Mouse (Mus musculus) spleen, postnatal 4 days (tissue): ENCODE data around the gene Numa1.
"Not testable (repeated sequence)": the region's sequence is repeated elsewhere in the genome, so short reads cannot be mapped to it uniquely, and the experiment has no call there.

ENCODE experiments used
- DNase-seq, 2 experiments: peaks; one replicate each; pipeline ENCODE4 v3.0.0; 2022; ENCODE audit warnings: low spot score in 2 of 2

Numa1 gene

GRCm38 (mm10) chr7:101985081-101985480 is 51.2 kb downstream of the Numa1 start:
- no peak for DNase-seq

DNA sequence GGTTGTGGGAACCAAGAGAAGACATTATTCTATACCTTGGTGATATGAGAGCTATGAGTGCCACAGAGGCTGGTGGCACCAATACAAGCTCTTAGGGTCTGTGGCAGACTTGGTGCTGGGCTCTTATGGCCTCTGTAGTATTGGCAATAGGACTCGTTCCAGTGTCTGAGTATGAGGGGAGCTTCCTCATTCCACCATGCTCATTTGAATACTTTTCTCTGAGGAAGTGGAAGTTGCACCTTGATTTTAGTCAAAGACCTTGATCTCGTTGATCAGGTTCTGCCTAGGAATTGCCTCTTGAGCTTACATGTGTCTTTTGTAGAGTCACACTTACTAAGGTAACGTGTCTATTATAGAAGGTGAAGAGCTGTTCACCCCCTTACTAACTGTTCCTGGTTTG is 60.3 kb downstream of the Numa1 start:
- DNase-seq = no peak

GRCm38 (mm10) chr7:101998194-101998927 is 64.5 kb downstream of the Numa1 start:
- DNase-seq = peak; percentile 78 to 92

GRCm38 (mm10) chr7:101999461-102000151 is 65.7 kb downstream of the Numa1 start:
- DNase-seq = peak in 1 of 2 experiments; percentile 59

DNA sequence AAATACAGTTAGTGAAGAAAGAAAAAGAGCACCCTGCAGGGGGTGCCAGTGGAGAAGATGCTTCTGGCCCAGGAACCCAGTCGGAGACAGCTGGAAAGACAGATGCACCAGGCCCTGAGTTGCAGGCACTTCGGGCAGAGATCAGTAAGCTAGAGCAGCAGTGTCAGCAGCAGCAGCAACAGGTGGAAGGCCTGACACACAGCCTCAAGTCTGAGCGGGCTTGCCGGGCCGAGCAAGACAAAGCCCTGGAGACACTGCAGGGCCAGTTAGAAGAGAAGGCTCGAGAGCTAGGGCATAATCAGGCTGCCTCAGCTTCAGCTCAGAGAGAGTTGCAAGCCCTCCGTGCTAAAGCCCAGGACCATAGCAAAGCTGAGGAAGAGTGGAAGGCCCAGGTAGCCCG is 66.4 kb downstream of the Numa1 start:
- DNase-seq = peak in 1 of 2 experiments; percentile 55

DNA sequence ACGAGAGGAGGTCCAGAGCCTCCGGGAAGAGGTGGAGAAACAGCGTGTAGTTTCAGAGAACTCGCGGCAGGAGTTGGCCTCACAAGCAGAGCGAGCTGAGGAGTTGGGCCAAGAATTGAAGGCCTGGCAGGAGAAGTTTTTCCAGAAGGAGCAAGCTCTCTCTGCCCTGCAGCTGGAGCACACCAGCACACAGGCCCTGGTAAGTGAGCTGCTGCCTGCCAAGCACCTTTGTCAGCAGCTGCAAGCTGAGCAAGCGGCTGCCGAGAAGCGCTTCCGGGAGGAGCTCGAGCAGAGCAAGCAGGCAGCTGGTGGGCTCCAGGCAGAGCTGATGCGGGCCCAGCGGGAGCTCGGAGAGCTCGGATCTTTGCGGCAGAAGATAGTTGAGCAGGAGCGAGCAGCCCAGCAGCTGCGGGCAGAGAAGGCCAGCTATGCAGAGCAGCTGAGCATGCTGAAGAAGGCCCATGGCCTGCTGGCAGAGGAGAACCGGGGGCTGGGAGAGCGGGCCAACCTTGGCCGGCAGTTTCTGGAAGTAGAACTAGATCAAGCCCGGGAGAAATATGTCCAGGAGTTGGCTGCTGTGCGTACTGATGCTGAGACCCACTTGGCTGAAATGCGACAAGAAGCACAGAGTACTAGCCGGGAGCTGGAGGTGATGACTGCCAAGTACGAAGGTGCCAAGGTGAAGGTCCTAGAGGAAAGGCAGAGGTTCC is 67.2 kb downstream of the Numa1 start:
- peak in 1 of 2 experiments; percentile 58 for DNase-seq

DNA sequence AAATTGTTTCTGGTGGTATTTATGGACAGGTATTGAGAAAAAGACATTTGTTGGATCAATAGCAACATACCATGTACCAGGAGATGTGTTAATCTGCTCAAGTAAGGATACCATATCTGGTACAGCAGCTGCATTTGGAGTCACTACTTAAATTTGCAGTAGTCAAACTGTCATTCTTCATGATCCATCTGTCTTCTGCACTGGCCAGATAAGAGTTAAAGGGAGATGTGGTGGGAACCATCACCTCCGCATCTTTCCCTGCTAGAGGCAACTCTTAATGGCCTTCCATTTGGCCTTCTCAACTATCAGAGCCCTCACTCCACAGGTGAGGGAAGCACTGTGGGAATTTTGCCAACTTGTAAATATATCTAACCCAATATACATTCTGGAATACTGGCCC is 72.6 kb downstream of the Numa1 start:
- no peak for DNase-seq

- DNase-seq = no peak
Observed at GRCm38 (mm10) chr7:102011855-102012254, 77.9 kb downstream of the Numa1 start.

DNA sequence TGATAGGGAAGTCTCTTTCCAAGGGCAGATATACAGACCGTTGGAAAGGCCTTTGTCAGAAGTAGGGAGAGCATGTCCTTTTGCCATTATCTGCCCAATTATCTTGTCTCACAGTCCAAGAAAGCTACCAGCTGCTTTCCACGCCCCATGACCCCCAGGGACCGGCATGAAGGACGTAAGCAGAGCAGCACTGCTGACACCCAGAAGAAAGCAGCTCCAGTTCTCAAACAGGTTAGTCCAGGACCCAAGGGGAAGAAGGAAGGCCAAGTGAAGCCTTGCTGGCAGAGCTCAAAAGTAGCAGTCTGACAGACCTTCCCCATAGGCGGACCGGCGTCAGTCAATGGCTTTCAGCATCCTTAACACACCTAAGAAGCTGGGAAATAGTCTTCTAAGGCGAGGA is 79.5 kb downstream of the Numa1 start:
- no peak for DNase-seq

DNA sequence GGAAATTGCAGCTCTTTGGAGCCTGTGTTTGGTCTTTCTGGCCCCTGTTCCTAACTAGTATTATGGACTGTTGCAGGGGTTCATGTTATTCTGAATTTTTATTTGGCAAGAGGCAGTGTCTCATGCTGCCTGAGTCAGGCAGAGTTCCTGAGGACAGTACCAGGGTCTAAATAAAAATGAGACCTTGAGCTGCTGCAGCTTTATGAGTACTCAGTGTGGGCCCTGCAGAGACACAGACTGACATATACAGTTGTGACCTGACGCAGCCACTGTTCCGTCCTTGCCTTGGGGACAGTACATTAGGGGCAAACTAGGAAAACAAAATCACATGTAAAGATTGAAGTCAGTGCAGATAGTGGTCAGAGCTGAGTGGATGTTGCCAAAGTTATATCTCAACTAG is 81.1 kb downstream of the Numa1 start:
- no peak for DNase-seq

DNA sequence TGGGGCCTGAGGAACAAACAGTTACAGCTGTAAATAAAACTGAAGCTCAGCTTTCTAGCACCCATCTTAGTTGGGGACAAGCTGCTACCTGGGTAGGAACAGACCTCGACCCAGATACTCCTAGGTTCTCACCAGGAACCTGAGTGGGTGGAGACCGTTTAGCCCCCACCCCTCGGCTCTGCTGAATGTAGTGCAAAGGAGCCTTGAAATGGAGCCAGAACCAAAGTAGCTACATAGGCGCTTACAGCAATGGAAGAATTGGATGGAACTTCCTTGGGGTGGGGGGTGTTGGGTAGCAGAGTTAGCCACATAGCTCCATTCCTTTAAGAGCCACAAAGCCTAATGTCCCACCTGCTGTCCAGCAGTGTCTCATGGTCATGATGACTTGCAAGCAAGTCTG is 83.0 kb downstream of the Numa1 start:
- no peak for DNase-seq

DNA sequence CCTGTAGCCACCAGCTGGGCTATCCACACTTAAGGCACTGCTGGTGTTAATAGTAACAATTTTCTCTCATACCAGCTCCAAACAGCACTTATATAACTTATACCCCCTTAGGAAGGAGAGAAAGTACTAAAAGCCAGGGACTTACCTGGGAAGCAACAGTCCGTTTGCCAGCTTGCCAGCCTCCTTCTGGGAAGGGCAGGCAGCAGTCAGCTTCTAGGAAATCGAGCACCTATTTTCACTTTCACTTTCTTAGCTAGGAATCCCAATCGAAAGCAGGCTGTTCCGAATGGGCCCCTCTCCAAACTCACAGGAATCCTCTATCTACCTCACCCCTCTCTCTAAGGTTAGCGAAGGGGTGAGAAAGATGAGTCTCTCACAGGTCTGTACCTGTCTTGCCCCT is 83.5 kb downstream of the Numa1 start:
- no peak for DNase-seq

GRCm38 (mm10) chr7:102018034-102018433 is 84.1 kb downstream of the Numa1 start:
- no peak for DNase-seq

DNA sequence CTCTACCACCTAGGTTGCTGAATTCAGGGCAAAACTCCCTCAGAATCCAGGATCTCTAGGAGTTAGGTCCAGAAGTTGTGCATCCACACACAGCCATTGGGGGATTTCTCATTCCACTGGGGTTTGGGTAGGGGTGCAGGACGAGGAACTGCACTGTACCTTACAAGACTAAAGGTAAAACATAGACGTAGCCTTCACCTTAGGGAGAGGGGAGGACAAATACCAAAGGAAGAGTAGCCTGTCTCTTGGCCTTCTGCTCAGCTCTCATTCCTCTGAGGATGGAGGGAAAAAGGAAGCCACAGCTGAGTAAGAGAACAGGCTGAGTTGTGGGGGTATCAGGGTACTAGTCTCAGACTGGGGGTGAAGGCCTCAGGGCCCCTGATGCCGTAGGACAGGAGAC is 84.7 kb downstream of the Numa1 start, which contains the start of gene Il18bp:
Gene Il18bp (minus strand): TSS at position 101 of the 400 bp plus-strand sequence.
- DNase-seq = no peak

DNA sequence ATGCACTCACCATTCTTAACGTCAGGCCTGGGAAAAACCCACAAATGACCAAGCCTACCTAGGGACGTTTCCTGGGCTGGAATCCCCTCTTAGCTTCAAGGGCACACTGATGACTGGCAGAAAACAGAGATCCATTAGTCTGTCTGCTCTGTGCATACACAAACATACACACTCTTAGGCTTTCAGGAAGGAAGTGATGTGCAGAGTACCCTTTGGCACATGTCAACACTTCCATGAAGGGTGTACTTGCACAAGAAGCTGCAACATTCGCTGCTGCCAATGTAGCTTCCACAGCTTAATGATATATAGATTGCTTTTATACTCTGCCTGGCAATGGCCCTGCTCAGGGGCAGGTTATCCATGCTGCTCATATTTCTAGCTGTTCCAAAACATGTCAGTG is 85.5 kb downstream of the Numa1 start:
- DNase-seq = no peak

GRCm38 (mm10) chr7:102020934-102021333 is 87.0 kb downstream of the Numa1 start:
- not testable (repeated sequence) for DNase-seq

- DNase-seq = no peak
Observed at GRCm38 (mm10) chr7:102023821-102024220, 89.9 kb downstream of the Numa1 start.

- no peak for DNase-seq
Observed at GRCm38 (mm10) chr7:102025187-102026119, 91.5 kb downstream of the Numa1 start.

- DNase-seq = no peak
Observed at GRCm38 (mm10) chr7:102034904-102035303, 101.0 kb downstream of the Numa1 start.

GRCm38 (mm10) chr7:102035534-102035933 is 101.6 kb downstream of the Numa1 start:
- DNase-seq = no peak

DNA sequence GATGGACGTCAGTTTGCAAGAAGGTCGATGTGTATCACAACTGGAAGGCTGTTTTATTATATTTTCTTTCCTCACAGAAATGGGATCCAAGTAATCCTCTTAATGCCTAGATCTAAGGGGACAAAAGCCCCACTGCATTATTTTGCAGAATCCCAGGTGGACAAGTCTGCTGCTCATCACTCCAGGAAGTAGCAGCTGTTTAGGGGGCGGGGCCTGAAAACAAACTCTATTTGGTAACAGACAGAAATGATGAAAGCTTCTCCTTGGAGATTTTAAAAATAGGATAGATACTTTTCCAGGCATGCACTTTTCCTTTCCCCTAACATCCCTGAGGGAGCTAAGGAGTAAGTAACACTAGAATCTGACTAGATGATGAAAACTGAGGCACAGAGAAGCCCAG is 103.4 kb downstream of the Numa1 start:
- DNase-seq = no peak

- no peak for DNase-seq
Observed at GRCm38 (mm10) chr7:102042314-102042713, 108.4 kb downstream of the Numa1 start.
